Mouse (Mus musculus): Measurements from ENCODE around the gene Lhfp. TPM values are rescaled to one million over a fixed set of nuclear protein-coding genes. Genes with fewer than 3 reads are reported as not detected.
"Not testable (repeated sequence)": the region's sequence is repeated elsewhere in the genome, so short reads cannot be mapped to it uniquely, and the experiment has no call there.

Gene Lhfp
- polyA plus RNA-seq, 1 experiment from 2014 or later = 59.4 TPM

GRCm38 (mm10) chr3:53102131-53102756 lies 60.9 kb downstream of the Lhfp start:
- H3K4me1 ChIP-seq = no peaks in the 10 kb centered on the region
- ATAC-seq (ENCODE audit: insufficient read depth, low FRiP score, low read depth) = no peak
- no peaks in the 10 kb centered on the region for H3K9me3 ChIP-seq
- no peaks in the 10 kb centered on the region for H3K36me3 ChIP-seq
- no peak overlapping the region for H3K9ac ChIP-seq
- H3K27ac ChIP-seq = no peak overlapping the region
- H3K4me3 ChIP-seq (replicated peaks) = no peak overlapping the region
- H3K27me3 ChIP-seq (replicated peaks) = no peaks in the 10 kb centered on the region
- 26% methylated on average over 5 of the region's 5 CpGs for WGBS
- H3K4me2 ChIP-seq = no peak overlapping the region

GRCm38 (mm10) chr3:53102757-53103153 lies 61.4 kb downstream of the Lhfp start:
- 31% methylated on average over 12 of the region's 12 CpGs for WGBS
- H3K27ac ChIP-seq = no peak overlapping the region

DNA sequence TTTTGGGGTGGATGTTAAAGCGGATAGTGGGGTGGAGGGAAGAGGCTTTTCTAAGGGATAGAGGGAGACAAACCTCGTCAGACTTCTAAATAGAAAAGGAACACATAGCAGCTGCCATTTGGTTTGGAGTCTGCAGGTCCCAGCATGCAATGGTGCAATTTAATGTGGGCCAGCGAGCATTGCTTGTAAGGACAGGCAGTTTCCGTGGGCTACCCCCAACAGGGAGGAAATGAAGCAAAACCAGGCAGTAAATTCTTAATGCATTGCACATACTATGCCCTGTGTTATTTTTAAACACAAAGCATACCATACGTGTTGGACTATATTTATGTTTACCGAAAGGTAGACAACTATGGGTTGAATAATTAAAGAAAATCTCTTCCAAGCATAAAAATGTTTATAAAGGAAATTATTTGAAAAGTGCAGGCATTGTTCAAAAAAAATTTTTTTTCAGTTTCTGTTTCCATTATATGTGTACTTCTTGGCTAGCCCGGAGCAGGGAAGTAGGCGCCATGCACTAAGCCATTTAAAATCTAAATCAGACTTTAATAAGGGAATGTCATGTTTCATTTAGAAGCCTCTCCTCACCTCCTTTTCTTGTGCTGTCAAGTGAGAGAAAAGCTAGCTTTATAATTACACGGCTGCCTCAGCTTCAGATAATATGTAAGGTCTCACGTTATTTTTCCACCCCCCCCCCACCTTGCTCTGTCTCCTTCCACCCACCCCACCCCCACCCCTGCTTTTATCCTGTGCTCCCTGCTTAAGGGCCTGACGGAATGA lies 67.5 kb downstream of the Lhfp start:
- Histone ChIP-seq H3K4me2 (no peak overlapping the region), H3K27me3 (replicated peaks) (no peaks in the 10 kb centered on the region), H3K9me3 (no peaks in the 10 kb centered on the region), H3K27ac (no peak overlapping the region), H3K9ac (no peak overlapping the region), H3K4me1 (no peaks in the 10 kb centered on the region), H3K4me3 (replicated peaks) (no peak overlapping the region), H3K36me3 (no peaks in the 10 kb centered on the region)
- 67% methylated on average over 11 of the region's 11 CpGs for WGBS
- ATAC-seq (ENCODE audit: insufficient read depth, low FRiP score, low read depth) = no peak

More at GRCm38 (mm10) chr3:53102757-53103153, 61.4 kb downstream of the Lhfp start:
- no peak for ATAC-seq (ENCODE audit: insufficient read depth, low FRiP score, low read depth)
- no peak overlapping the region for H3K4me3 ChIP-seq (replicated peaks)
- no peaks in the 10 kb centered on the region for H3K9me3 ChIP-seq
- no peaks in the 10 kb centered on the region for H3K4me1 ChIP-seq
- H3K9ac ChIP-seq = no peak overlapping the region
- H3K4me2 ChIP-seq = no peak overlapping the region
- no peaks in the 10 kb centered on the region for H3K36me3 ChIP-seq
- H3K27me3 ChIP-seq (replicated peaks) = no peaks in the 10 kb centered on the region

GRCm38 (mm10) chr3:53109879-53110278 lies 68.6 kb downstream of the Lhfp start:
- 33% methylated on average over 3 of the region's 3 CpGs for WGBS
- no peak overlapping the region for H3K27ac ChIP-seq
- ATAC-seq (ENCODE audit: insufficient read depth, low FRiP score, low read depth) = no peak
- H3K4me3 ChIP-seq (replicated peaks) = no peak overlapping the region
- H3K4me1 ChIP-seq = no peaks in the 10 kb centered on the region
- H3K36me3 ChIP-seq = no peaks in the 10 kb centered on the region
- no peak overlapping the region for H3K9ac ChIP-seq
- no peaks in the 10 kb centered on the region for H3K27me3 ChIP-seq (replicated peaks)
- no peak overlapping the region for H3K4me2 ChIP-seq
- H3K9me3 ChIP-seq = no peaks in the 10 kb centered on the region

GRCm38 (mm10) chr3:53112048-53112447 lies 70.7 kb downstream of the Lhfp start:
- WGBS = 92% methylated on average over 7 of the region's 7 CpGs
- Histone ChIP-seq H3K36me3 (no peaks in the 10 kb centered on the region), H3K9ac (no peak overlapping the region), H3K4me3 (replicated peaks) (no peak overlapping the region), H3K4me1 (no peaks in the 10 kb centered on the region), H3K4me2 (no peak overlapping the region), H3K27ac (no peak overlapping the region), H3K27me3 (replicated peaks) (no peaks in the 10 kb centered on the region), H3K9me3 (no peaks in the 10 kb centered on the region)
- no peak for ATAC-seq (ENCODE audit: insufficient read depth, low FRiP score, low read depth)

GRCm38 (mm10) chr3:53118755-53119154 lies 77.4 kb downstream of the Lhfp start:
- not testable (repeated sequence) for H3K4me1 ChIP-seq; ATAC-seq (ENCODE audit: insufficient read depth, low FRiP score, low read depth)
- WGBS = 74% methylated on average over 4 of the region's 9 CpGs

DNA sequence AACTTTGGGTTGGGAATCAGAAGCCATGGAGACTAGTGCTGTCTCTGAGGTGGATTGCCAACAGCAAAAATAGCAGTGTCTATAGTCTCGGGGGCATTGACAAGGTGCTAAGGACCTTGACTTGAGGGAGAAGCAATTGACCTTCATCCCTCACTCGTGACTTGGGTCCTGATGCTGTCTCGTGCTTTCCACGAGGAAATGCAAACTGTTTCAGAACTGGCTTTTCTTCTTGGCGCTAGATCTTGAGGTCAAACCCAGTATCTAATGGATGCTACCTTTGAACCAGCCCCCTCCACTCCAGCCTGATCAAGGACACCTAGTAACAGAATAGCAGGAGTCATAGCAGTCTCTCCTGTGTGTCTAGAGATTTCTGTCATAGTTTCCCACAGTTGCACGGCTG lies 78.7 kb downstream of the Lhfp start:
- Histone ChIP-seq H3K27ac (no peak overlapping the region), H3K9ac (no peak overlapping the region), H3K36me3 (no peaks in the 10 kb centered on the region), H3K4me3 (replicated peaks) (no peak overlapping the region), H3K4me1 (no peaks in the 10 kb centered on the region), H3K9me3 (no peaks in the 10 kb centered on the region), H3K4me2 (no peak overlapping the region), H3K27me3 (replicated peaks) (no peaks in the 10 kb centered on the region)
- WGBS = 88% methylated on average over 6 of the region's 6 CpGs
- no peak for ATAC-seq (ENCODE audit: insufficient read depth, low FRiP score, low read depth)

More at GRCm38 (mm10) chr3:53118755-53119154, 77.4 kb downstream of the Lhfp start:
- H3K4me2 ChIP-seq; H3K9me3 ChIP-seq; H3K4me3 ChIP-seq (replicated peaks); H3K36me3 ChIP-seq; H3K27me3 ChIP-seq (replicated peaks); H3K9ac ChIP-seq; H3K27ac ChIP-seq: not testable (repeated sequence)

DNA sequence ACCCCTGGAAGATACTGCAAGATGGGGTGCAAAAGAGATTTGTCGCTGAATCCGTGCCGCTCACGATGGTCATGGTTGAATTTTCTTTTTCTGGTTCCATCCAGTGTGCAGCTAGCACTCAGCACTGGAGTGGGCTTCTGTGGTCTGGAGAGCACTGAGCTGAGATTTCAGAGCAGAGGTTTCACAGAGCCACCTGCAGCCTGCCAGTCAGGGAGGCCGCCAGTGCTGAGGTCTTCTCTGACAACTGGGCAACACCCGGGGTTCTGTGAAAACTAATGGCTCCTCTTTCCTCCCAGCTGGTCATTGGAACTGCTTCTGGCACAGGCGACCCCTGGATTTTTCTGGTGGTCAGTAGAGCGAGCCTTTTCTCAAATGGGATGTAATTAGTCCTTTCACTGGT lies 84.2 kb downstream of the Lhfp start:
- ATAC-seq (ENCODE audit: insufficient read depth, low FRiP score, low read depth) = no peak
- H3K27ac ChIP-seq = no peak overlapping the region
- H3K9me3 ChIP-seq = no peaks in the 10 kb centered on the region
- no peak overlapping the region for H3K9ac ChIP-seq
- no peak overlapping the region for H3K4me2 ChIP-seq
- H3K36me3 ChIP-seq = no peaks in the 10 kb centered on the region
- 69% methylated on average over 8 of the region's 8 CpGs for WGBS
- H3K27me3 ChIP-seq (replicated peaks) = no peaks in the 10 kb centered on the region
- no peaks in the 10 kb centered on the region for H3K4me1 ChIP-seq
- H3K4me3 ChIP-seq (replicated peaks) = no peak overlapping the region

DNA sequence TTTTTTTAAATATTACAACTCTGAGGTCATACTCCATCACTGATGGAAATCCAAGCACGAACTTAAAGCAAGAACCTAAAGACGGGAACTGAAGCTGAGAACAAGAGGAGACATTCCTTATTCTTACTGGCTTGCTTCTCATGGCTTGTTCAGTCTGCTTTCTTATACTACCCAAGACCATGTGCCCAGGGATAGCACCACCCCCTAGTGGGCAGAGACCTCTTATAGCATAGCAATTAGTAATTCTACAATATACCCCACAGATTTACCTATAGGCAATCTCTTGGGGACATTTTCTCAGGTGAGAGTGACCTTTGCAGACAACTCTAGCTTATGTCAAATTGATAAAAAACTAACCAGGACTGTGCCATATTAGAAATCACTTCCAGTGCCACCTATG lies 97.5 kb downstream of the Lhfp start:
- H3K27me3 ChIP-seq (replicated peaks) = no peaks in the 10 kb centered on the region
- no peak overlapping the region for H3K4me2 ChIP-seq
- no peak overlapping the region for H3K4me3 ChIP-seq (replicated peaks)
- H3K9me3 ChIP-seq = no peaks in the 10 kb centered on the region
- H3K36me3 ChIP-seq = no peaks in the 10 kb centered on the region
- H3K9ac ChIP-seq = no peak overlapping the region
- H3K4me1 ChIP-seq = no peaks in the 10 kb centered on the region
- H3K27ac ChIP-seq = no peak overlapping the region
- 90% methylated on average over 2 of the region's 2 CpGs for WGBS
- no peak for ATAC-seq (ENCODE audit: insufficient read depth, low FRiP score, low read depth)

- Histone ChIP-seq H3K4me1 (no peaks in the 10 kb centered on the region), H3K4me2 (no peak overlapping the region), H3K36me3 (no peaks in the 10 kb centered on the region), H3K27me3 (replicated peaks) (no peaks in the 10 kb centered on the region), H3K27ac (no peak overlapping the region), H3K4me3 (replicated peaks) (no peak overlapping the region), H3K9me3 (no peaks in the 10 kb centered on the region), H3K9ac (no peak overlapping the region)
- ATAC-seq (ENCODE audit: insufficient read depth, low FRiP score, low read depth) = no peak
Observed at GRCm38 (mm10) chr3:53139205-53139604, 97.9 kb downstream of the Lhfp start.

- H3K4me3 ChIP-seq (replicated peaks) = no peak overlapping the region
- H3K9me3 ChIP-seq = no peaks in the 10 kb centered on the region
- H3K36me3 ChIP-seq = no peaks in the 10 kb centered on the region
- no peak overlapping the region for H3K4me2 ChIP-seq
- no peak overlapping the region for H3K9ac ChIP-seq
- ATAC-seq (ENCODE audit: insufficient read depth, low FRiP score, low read depth) = no peak
- no peak overlapping the region for H3K27ac ChIP-seq
- no peaks in the 10 kb centered on the region for H3K27me3 ChIP-seq (replicated peaks)
- no peaks in the 10 kb centered on the region for H3K4me1 ChIP-seq
- 87% methylated on average over 5 of the region's 5 CpGs for WGBS
Observed at GRCm38 (mm10) chr3:53139642-53140041, 98.3 kb downstream of the Lhfp start.

- Histone ChIP-seq H3K36me3 (no peaks in the 10 kb centered on the region), H3K27ac (no peak overlapping the region), H3K27me3 (replicated peaks) (no peaks in the 10 kb centered on the region), H3K4me3 (replicated peaks) (no peak overlapping the region), H3K4me1 (no peaks in the 10 kb centered on the region), H3K4me2 (no peak overlapping the region), H3K9ac (no peak overlapping the region), H3K9me3 (no peaks in the 10 kb centered on the region)
- ATAC-seq (ENCODE audit: insufficient read depth, low FRiP score, low read depth) = no peak
- WGBS = 85% methylated on average over 9 of the region's 9 CpGs
Observed at GRCm38 (mm10) chr3:53142528-53142927, 101.2 kb downstream of the Lhfp start.
